Mouse (Mus musculus) cerebellum, adult 2 months (tissue): ENCODE data around the gene Morn1.

Source experiments
- CTCF ChIP-seq: fragments of 200-500 bp; IDR thresholded peaks from 2 replicates; pipeline ENCODE4 v1.5.1; 2011; ENCODE audit warnings: low read depth, mild to moderate bottlenecking, control low read depth, low read length, moderate library complexity, borderline replicate concordance; ENCODE audit not compliant: insufficient read depth
- POLR2A ChIP-seq: fragments of 200-500 bp; IDR thresholded peaks from 2 replicates; pipeline ENCODE4 v1.6.1; 2011; ENCODE audit warnings: low read length, control low read depth, borderline replicate concordance; ENCODE audit not compliant: insufficient read depth

DNA sequence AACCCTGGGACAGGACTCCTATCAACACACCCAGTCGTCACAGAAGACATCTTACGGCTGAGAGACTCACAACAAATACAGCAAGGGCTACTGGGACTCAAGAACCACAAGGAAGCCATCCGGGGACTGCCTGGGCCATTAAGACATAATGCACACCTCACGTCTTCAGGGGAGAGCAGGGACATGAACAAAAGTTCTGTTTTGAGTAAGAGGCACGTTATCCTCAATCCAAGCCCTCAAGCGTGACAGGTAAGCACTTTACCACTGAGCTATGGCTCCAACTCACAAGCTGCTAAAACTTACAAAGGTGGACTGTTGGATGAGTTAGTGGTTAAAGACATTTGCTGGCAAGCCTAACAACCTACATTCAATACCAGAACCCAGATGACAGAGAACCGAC is 96.8 kb downstream of the Morn1 start:
- TF ChIP-seq POLR2A (no peak), CTCF (no peak)
